Mouse (Mus musculus) spleen, adult 18-20 months (tissue): ENCODE data around the gene B3gat2.

Experiments
- DNase-seq, 2 experiments: peaks; one replicate each; pipeline ENCODE4 v3.0.0; 2022; ENCODE audit warnings: mixed read lengths in 2 of 2

The B3gat2 gene

GRCm38 (mm10) chr1:23834819-23835218 lies 73.3 kb downstream of the B3gat2 start:
- no peak for DNase-seq

GRCm38 (mm10) chr1:23836630-23837029 lies 75.1 kb downstream of the B3gat2 start:
- DNase-seq = no peak

DNA sequence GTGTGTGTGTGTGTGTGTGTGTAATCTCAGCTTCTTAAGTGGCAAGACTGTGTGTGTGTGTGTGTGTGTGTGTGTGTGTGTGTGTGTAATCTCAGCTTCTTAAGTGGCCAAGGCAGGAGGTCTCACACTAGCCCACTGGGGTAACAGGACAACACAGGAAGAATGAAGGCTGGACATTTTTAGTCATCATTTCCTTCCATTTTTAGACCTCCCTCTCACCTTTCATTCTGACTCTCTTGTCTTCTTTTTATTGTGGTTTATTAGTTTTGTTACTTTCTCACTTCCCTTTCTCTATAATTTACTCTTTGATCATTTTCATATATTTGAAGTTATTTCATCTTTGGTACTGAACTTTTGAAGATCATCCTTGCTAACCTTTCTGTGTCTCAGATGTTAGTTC lies 79.4 kb downstream of the B3gat2 start:
- no peak for DNase-seq

DNA sequence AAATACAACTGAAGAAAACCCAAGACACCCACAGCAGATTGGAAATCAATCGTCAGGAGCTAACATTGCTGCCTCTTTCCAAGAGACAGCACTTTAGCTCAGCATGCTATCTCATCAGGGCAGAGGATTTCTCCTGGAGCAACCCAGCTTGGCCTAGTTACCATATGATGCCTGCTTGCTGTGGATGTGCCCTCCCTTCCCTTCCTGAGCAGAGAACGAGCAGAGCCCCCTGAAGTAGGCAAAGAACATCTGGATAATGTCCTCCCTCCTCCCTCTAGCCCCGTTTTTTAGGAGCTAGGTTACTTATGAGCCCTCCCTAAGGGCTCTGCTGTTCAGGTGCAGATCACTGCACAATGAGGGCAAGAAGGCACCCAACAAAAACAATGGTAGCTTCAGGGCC lies 81.1 kb downstream of the B3gat2 start:
- DNase-seq = no peak

GRCm38 (mm10) chr1:23843790-23844189 lies 82.2 kb downstream of the B3gat2 start:
- DNase-seq = no peak

- no peak for DNase-seq
Measured at GRCm38 (mm10) chr1:23845007-23845406, 83.5 kb downstream of the B3gat2 start.

GRCm38 (mm10) chr1:23846044-23846680 lies 84.6 kb downstream of the B3gat2 start:
- no peak for DNase-seq

DNA sequence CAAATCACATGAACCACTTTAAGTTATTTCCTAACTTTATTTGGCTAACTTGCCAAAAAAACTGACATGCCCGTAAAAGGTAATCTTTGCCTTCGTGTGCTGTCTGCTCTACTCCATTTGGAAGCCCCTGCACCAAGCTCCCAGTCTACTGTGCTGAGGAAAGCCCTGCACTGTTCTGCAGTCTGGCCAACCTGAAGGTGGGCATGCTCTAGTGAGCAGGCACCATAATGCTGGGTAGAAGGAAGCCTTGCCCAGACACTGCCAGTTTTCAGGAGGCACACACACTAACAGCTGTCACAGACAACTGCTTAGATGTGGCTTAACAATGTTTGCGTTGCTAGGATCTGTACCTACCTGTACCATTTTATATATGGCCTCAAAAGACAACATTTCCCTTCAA lies 94.1 kb downstream of the B3gat2 start:
- no peak for DNase-seq

GRCm38 (mm10) chr1:23860944-23861343 lies 99.4 kb downstream of the B3gat2 start:
- no peak for DNase-seq

GRCm38 (mm10) chr1:23865566-23865965 lies 104.0 kb downstream of the B3gat2 start:
- DNase-seq = no peak

GRCm38 (mm10) chr1:23867350-23867862 lies 105.9 kb downstream of the B3gat2 start:
- DNase-seq = no peak

- DNase-seq = no peak
Measured at GRCm38 (mm10) chr1:23872194-23872593, 110.6 kb downstream of the B3gat2 start.

DNA sequence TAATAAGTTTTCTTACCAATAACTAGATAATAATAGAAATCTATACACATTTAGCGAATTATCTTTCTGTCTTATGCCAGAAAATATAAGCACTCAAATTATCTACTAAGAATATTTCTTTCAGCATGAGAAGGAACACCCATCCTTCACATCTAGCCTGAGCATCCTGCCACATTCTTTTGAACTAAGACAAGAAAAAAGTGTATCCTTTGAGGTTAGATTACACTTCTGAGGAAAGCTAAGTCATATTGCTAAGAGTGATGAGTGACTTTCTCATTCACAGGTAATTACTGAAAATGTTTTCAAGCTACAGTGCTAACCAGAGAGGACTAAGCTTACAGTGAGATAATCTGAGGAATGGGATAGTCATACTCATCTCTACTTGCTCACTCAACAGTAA lies 121.1 kb downstream of the B3gat2 start:
- DNase-seq = no peak

DNA sequence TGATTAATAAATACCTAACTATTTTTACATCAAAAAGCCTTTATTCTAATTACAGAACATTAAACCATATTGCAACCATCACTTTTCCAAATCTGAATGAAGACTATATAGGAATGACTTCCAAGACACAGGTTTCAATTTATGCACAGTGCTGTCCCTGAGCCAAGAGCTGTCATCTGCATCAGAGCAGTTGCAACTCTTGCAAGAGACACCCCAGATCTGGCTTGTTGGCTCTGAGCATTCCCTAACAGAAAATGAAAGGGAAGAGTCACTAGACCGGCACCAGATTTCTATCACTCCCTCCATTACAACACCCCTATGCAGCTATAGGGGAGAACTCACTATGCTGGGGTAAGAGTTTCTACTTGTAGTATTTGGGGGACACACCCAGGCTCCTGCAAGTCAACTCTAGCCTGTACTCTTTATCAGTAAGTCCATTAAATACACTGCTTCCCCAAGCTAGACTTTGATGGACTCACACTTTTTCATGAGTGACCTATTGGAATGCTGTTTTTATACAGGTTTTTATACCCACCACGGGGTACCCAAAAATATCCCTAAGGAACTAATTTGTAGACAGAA lies 122.6 kb downstream of the B3gat2 start:
- no peak for DNase-seq

GRCm38 (mm10) chr1:23884914-23885313 lies 123.4 kb downstream of the B3gat2 start:
- DNase-seq = no peak

GRCm38 (mm10) chr1:23892072-23892471 lies 130.5 kb downstream of the B3gat2 start:
- no peak for DNase-seq
